In genomic region chr9:72013541-72013940, GRCm38 (mm10) we compare ENCODE assay signal across 16 mouse cellular contexts.
"Had no signal": no experiment of that assay in that cellular context is flagged by ENCODE, and none has a peak within 500 bp of the region (broad histone marks: within the 10 kb centered on the region; RNA-seq: fewer than 3 reads in every experiment).

No protein-coding gene starts in this region.

- H3K27ac ChIP-seq: liver, embryonic 15.5 days; lung, embryonic 15.5 days; macrophage; midbrain, embryonic 13.5 days; midbrain, embryonic 15.5 days; neural tube, embryonic 12.5 days; stomach, embryonic 15.5 days; stomach, postnatal 0 days had no signal

- H3K9ac ChIP-seq: liver, embryonic 15.5 days; liver, postnatal 0 days; lung, embryonic 15.5 days; midbrain, embryonic 13.5 days; midbrain, embryonic 15.5 days; neural tube, embryonic 12.5 days; stomach, embryonic 15.5 days had no signal

- H3K9me3 ChIP-seq: liver, embryonic 15.5 days; lung, embryonic 15.5 days; midbrain, embryonic 13.5 days; midbrain, embryonic 15.5 days; neural tube, embryonic 12.5 days; stomach, embryonic 15.5 days had no signal

- ATAC-seq: liver, postnatal 0 days; lung, postnatal 0 days; midbrain, embryonic 13.5 days; midbrain, embryonic 15.5 days had no signal

- H3K36me3 ChIP-seq: liver, embryonic 15.5 days; lung, embryonic 15.5 days; midbrain, embryonic 13.5 days; midbrain, embryonic 15.5 days; neural tube, embryonic 12.5 days; stomach, embryonic 15.5 days had no signal

- H3K27me3 ChIP-seq: liver, embryonic 15.5 days; lung, embryonic 15.5 days; midbrain, embryonic 13.5 days; midbrain, embryonic 15.5 days; neural tube, embryonic 12.5 days; stomach, embryonic 15.5 days had no signal

- DNase-seq: liver, postnatal 0 days; lung, adult 2 months; lung, postnatal 14 days; lung, postnatal 36 days; right cerebral cortex, postnatal 14 days; thymus, adult 2 months; thymus, postnatal 36 days had no signal

- H3K4me1 ChIP-seq: lung, embryonic 15.5 days; midbrain, embryonic 15.5 days; neural tube, embryonic 12.5 days; stomach, embryonic 15.5 days had no signal

- H3K4me3 ChIP-seq: liver, embryonic 15.5 days; lung, embryonic 15.5 days; midbrain, embryonic 13.5 days; midbrain, embryonic 15.5 days; neural tube, embryonic 12.5 days; stomach, embryonic 15.5 days had no signal
